Mouse (Mus musculus): Measurements from ENCODE around the gene Adgrv1. TPM values are rescaled to one million over a fixed set of nuclear protein-coding genes. Genes with fewer than 3 reads are reported as not detected.

The Adgrv1 gene
- polyA plus RNA-seq, 1 experiment from 2014 or later = 1.4 TPM

DNA sequence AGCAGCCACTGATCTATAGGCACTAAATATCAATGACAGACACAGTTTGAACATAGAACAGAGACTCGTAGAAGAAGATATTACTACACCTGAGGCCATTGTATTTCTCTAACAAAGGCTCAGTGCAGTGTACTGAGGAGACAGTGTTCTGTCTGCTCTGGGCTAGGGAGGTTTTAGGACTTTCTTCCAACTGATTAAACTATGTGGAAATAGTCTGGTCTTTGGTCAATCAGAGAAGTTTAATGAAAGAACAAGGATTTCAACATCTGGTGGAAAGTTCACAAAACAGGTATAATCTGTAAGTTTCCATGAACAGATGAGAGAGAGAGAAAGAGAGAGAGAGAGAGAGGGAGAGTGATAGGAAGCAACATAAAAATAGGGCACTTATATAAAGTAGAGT lies 297.7 kb downstream of the Adgrv1 start:
- Histone ChIP-seq H3K27me3 (ENCODE audit: control insufficient read depth, insufficient read depth, low read length) (no peaks in the 10 kb centered on the region), H3K36me3 (ENCODE audit: control insufficient read depth, insufficient read depth, low read length) (no peaks in the 10 kb centered on the region), H3K9ac (ENCODE audit: low read length) (no peak overlapping the region), H3K27ac (replicated peaks) (no peak overlapping the region), H3K9me3 (ENCODE audit: control insufficient read depth, low read length) (no peaks in the 10 kb centered on the region), H3K4me2 (replicated peaks; ENCODE audit: low read depth) (no peak overlapping the region), H3K4me3 (ENCODE audit: low read depth, low read length) (no peak overlapping the region), H3K4me1 (replicated peaks; ENCODE audit: control insufficient read depth, insufficient read depth) (no peaks in the 10 kb centered on the region)
- TF ChIP-seq CTCF (IDR thresholded peaks at IDR 0.05; ENCODE audit: low read depth) = no peak
- no peak for TF ChIP-seq EP300 (optimal IDR thresholded peaks at IDR 0.05)
- 66% methylated on average over 1 of the region's 1 CpGs for WGBS
- DNase-seq (ENCODE audit: low spot score) (no peak), ATAC-seq (ENCODE audit: low FRiP score, low TSS enrichment) (no peak)

DNA sequence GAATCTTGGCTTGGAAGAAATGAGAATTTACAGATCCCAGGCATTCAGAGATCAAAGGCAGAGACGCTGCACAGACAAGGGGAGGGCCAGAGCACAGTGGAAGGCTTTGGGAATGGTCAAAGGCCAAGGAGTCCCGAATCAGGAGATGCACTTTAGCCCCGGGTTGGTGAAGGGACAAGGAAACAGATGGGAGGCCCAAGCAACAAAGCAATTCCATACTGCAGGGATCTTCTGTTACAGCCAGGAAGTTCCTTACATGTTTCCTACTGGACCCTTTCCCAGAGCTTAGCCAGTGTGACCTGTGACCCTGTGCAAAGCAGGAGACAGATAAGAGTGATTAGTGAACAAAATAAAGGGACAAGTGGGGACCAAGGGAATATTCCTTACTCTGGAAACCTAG lies 300.9 kb downstream of the Adgrv1 start:
- Histone ChIP-seq H3K9ac (ENCODE audit: low read length) (no peak overlapping the region), H3K27me3 (ENCODE audit: control insufficient read depth, insufficient read depth, low read length) (no peaks in the 10 kb centered on the region), H3K4me3 (ENCODE audit: low read depth, low read length) (no peak overlapping the region), H3K4me2 (replicated peaks; ENCODE audit: low read depth) (no peak overlapping the region), H3K4me1 (replicated peaks; ENCODE audit: control insufficient read depth, insufficient read depth) (no peaks in the 10 kb centered on the region), H3K36me3 (ENCODE audit: control insufficient read depth, insufficient read depth, low read length) (no peaks in the 10 kb centered on the region), H3K9me3 (ENCODE audit: control insufficient read depth, low read length) (no peaks in the 10 kb centered on the region), H3K27ac (replicated peaks) (no peak overlapping the region)
- TF ChIP-seq CTCF (IDR thresholded peaks at IDR 0.05; ENCODE audit: low read depth) = no peak
- TF ChIP-seq EP300 (optimal IDR thresholded peaks at IDR 0.05) = no peak
- 25% methylated on average over 3 of the region's 3 CpGs for WGBS
- no peak for ATAC-seq (ENCODE audit: low FRiP score, low TSS enrichment)
- DNase-seq (ENCODE audit: low spot score) = no peak

DNA sequence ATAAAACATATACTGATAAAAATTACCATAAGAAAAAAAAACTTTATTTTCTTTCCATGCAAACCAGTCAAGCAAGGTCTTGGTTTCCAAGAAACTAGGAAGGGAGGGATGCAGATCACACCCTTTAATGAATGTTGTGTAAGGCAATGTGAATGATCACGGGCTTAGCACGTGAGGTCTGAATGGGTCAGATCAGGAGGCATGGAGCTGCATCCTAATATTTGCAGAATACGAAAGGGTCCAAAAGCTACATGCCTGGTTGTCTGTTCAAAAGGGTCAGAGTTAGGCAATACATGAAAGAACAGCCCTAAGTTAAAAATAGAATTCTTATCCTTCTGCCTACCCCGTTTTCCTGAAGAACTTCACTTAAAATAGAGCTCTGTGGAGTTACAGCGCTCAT lies 303.2 kb downstream of the Adgrv1 start:
- Histone ChIP-seq H3K4me3 (ENCODE audit: low read depth, low read length) (no peak overlapping the region), H3K9ac (ENCODE audit: low read length) (no peak overlapping the region), H3K4me2 (replicated peaks; ENCODE audit: low read depth) (no peak overlapping the region), H3K9me3 (ENCODE audit: control insufficient read depth, low read length) (no peaks in the 10 kb centered on the region), H3K27me3 (ENCODE audit: control insufficient read depth, insufficient read depth, low read length) (no peaks in the 10 kb centered on the region), H3K36me3 (ENCODE audit: control insufficient read depth, insufficient read depth, low read length) (no peaks in the 10 kb centered on the region), H3K27ac (replicated peaks) (no peak overlapping the region), H3K4me1 (replicated peaks; ENCODE audit: control insufficient read depth, insufficient read depth) (no peaks in the 10 kb centered on the region)
- no peak for DNase-seq (ENCODE audit: low spot score)
- no peak for ATAC-seq (ENCODE audit: low FRiP score, low TSS enrichment)
- 65% methylated on average over 5 of the region's 5 CpGs for WGBS
- TF ChIP-seq EP300 (optimal IDR thresholded peaks at IDR 0.05) (no peak), CTCF (IDR thresholded peaks at IDR 0.05; ENCODE audit: low read depth) (no peak)

DNA sequence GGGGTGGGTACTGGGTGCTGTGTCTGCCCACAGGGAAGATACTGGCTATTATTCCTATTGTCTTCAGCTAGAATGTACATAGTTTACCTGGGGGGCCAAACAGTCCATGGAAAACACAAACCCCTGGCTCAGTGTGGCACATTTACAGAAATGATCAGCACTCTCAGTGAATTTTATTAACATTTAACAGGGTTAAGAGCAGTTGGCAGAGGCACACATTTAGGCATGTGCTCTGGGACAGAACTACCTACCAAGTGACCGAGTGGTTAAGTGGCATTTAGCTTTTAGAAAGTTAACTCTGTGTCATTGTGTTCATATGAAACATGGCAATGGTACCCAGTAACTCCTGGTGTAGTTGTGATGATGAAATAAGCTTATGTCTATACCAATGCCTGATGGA lies 304.8 kb downstream of the Adgrv1 start:
- no peak overlapping the region for H3K4me2 ChIP-seq (replicated peaks; ENCODE audit: low read depth)
- no peak for TF ChIP-seq EP300 (optimal IDR thresholded peaks at IDR 0.05)
- no peak for TF ChIP-seq CTCF (IDR thresholded peaks at IDR 0.05; ENCODE audit: low read depth)
- H3K4me3 ChIP-seq (ENCODE audit: low read depth, low read length) = no peak overlapping the region
- no peaks in the 10 kb centered on the region for H3K4me1 ChIP-seq (replicated peaks; ENCODE audit: control insufficient read depth, insufficient read depth)
- H3K9me3 ChIP-seq (ENCODE audit: control insufficient read depth, low read length) = no peaks in the 10 kb centered on the region
- no peaks in the 10 kb centered on the region for H3K27me3 ChIP-seq (ENCODE audit: control insufficient read depth, insufficient read depth, low read length)
- H3K36me3 ChIP-seq (ENCODE audit: control insufficient read depth, insufficient read depth, low read length) = no peaks in the 10 kb centered on the region
- ATAC-seq (ENCODE audit: low FRiP score, low TSS enrichment) (no peak), DNase-seq (ENCODE audit: low spot score) (no peak)
- no peak overlapping the region for H3K9ac ChIP-seq (ENCODE audit: low read length)
- no peak overlapping the region for H3K27ac ChIP-seq (replicated peaks)
- 87% methylated on average over 1 of the region's 1 CpGs for WGBS

DNA sequence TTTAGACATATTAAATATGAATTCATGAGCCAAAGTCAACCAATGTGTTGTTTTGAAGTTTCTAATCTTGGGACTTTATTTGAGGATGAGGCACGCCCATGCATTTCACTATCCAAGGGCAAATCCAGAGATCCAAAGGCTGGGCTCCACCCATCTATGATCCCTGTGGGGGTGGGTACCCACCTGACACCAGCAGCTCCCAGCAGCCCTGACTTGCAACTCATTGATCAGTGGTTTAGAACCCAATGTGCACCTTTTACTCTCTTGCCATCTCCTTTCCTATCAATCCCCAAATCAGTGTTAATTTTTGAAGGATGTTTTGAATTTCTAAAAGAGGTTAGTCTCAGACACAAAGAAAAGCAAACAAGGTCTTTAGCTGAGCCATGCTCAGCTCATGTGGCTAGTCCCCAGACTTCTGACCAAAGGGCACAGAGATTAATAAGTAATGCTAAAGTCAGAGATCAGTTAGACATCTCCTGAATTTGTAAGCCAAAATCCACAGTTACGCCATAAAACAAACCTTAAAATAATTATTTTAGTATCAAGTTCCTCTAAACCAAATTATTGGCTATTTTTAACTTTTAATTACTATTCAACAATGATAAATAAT lies 307.2 kb downstream of the Adgrv1 start:
- ATAC-seq (ENCODE audit: low FRiP score, low TSS enrichment) (no peak), DNase-seq (ENCODE audit: low spot score) (no peak)
- Histone ChIP-seq H3K9ac (ENCODE audit: low read length) (no peak overlapping the region), H3K36me3 (ENCODE audit: control insufficient read depth, insufficient read depth, low read length) (no peaks in the 10 kb centered on the region), H3K4me1 (replicated peaks; ENCODE audit: control insufficient read depth, insufficient read depth) (no peaks in the 10 kb centered on the region), H3K4me3 (ENCODE audit: low read depth, low read length) (no peak overlapping the region), H3K4me2 (replicated peaks; ENCODE audit: low read depth) (no peak overlapping the region), H3K9me3 (ENCODE audit: control insufficient read depth, low read length) (no peaks in the 10 kb centered on the region), H3K27ac (replicated peaks) (no peak overlapping the region), H3K27me3 (ENCODE audit: control insufficient read depth, insufficient read depth, low read length) (no peaks in the 10 kb centered on the region)
- TF ChIP-seq EP300 (optimal IDR thresholded peaks at IDR 0.05) (no peak), CTCF (IDR thresholded peaks at IDR 0.05; ENCODE audit: low read depth) (no peak)
- WGBS = 89% methylated on average over 2 of the region's 2 CpGs

DNA sequence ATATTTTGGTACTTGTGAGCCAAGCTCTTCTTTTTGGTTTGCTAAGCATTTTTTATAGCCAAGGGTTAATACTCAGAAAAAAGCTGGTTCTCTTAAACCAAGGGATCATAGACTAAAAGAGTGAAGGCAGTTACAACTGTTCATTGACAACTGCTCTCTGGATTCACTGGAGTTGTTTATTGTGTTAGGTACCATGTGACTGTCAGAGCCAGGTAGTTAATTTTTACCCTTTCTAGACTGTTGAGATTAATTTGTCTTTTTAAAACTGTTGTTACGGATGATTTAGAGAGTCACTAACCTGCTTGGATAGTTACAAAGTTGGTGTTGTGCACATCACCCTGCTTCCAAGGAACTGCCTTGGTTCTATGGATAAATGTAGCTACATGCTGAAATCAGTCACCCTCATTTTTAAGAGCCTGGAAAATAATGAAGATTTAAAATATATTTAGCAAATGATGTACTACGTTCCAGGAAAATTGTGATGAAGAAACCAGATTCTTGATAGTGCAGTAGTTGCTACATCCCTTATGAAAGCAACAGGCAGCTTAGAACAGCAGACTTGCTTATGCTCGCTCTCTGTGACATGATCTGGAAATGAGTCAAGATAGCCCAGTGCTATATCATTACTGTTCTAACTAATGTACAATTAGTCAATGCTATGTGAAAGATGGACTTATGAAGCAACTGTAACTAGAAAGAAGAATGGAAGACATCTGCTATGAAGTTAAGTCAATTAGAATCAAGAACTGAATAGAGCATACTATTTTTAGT lies 309.2 kb downstream of the Adgrv1 start:
- no peak for DNase-seq (ENCODE audit: low spot score)
- Histone ChIP-seq H3K4me3 (ENCODE audit: low read depth, low read length) (no peak overlapping the region), H3K27ac (replicated peaks) (no peak overlapping the region), H3K4me2 (replicated peaks; ENCODE audit: low read depth) (no peak overlapping the region), H3K9ac (ENCODE audit: low read length) (no peak overlapping the region), H3K4me1 (replicated peaks; ENCODE audit: control insufficient read depth, insufficient read depth) (no peaks in the 10 kb centered on the region), H3K36me3 (ENCODE audit: control insufficient read depth, insufficient read depth, low read length) (no peaks in the 10 kb centered on the region), H3K27me3 (ENCODE audit: control insufficient read depth, insufficient read depth, low read length) (no peaks in the 10 kb centered on the region), H3K9me3 (ENCODE audit: control insufficient read depth, low read length) (no peaks in the 10 kb centered on the region)
- 71% methylated on average over 3 of the region's 3 CpGs for WGBS
- TF ChIP-seq EP300 (optimal IDR thresholded peaks at IDR 0.05) (no peak), CTCF (IDR thresholded peaks at IDR 0.05; ENCODE audit: low read depth) (no peak)
- no peak for ATAC-seq (ENCODE audit: low FRiP score, low TSS enrichment)

Data from stomach, postnatal 0 days (tissue).